Mouse (Mus musculus): ENCODE data around the gene C1qa.

- TF ChIP-seq POLR2A (IDR thresholded peaks at IDR 0.05; ENCODE audit: control insufficient read depth, low read depth, low read length) (no peak), CTCF (IDR thresholded peaks at IDR 0.05; ENCODE audit: control insufficient read depth, insufficient read depth, insufficient replicate concordance, low read depth, low read length) (no peak)
These were observed 45.6 kb downstream of the C1qa start for GRCm38 (mm10) chr4:136852989-136853388.

Data from testis, adult 2 months (tissue).